Mouse (Mus musculus): ENCODE results near the gene Ccdc194.

DNA sequence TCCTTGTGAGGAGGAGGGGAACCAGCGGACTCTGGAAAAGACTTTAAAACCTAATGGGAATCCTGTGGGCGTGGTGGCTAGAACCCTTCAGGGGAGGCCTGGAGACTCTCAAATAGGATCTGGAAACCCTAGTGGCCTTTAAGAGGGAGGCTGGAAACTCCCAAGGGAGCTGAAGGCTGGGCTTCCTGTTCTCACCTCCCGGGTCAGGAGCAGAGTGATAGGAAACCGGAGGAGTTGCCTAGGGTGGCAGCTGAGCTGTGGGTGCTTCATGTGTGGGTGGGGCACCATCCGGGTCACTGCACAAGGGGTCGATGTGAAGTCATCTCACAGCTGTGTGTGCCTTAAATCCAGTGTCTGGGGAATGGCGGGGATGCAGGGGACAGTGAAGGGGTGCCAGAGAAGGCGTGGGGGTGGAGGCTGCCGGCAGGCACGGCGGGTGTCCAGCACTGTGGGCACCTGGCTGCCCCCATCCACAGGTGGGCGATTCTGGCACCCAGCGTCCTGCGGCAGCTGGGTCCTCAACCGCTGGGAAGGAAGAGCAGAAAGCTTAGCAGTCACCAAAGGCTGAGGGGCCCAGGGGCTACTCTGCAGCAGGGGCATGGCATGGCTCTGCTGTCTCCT lies 27.5 kb downstream of the Ccdc194 start:
- TF ChIP-seq MAX (IDR thresholded peaks at IDR 0.05; ENCODE audit: low read depth) (no peak), E2F4 (IDR thresholded peaks at IDR 0.05; ENCODE audit: insufficient read depth) (no peak)
